In genomic region chr15:98629464-98629863, GRCm38 (mm10) we compare ENCODE assay signal across 19 mouse cellular contexts. TPM values are rescaled to one million over a fixed set of nuclear protein-coding genes. Genes with fewer than 3 reads are reported as not detected.
DNase-seq lines count a peak whose midpoint lies in the region; ATAC-seq and TF ChIP-seq lines count a peak whose summit lies in the region.
"Had no signal": no experiment of that assay in that cellular context is flagged by ENCODE, and none has a peak within 500 bp of the region (broad histone marks: within the 10 kb centered on the region; RNA-seq: fewer than 3 reads in every experiment).

No protein-coding gene starts in this region.

- H3K27ac ChIP-seq in heart, embryonic 14.5 days (replicated peaks in 1 of 2; ENCODE audit: control insufficient read depth in 1 of 2, insufficient read depth in 1 of 2, low read depth in 2 of 2, low read length in 2 of 2): no peak overlapping the region
- peak overlapping the region; percentile 73 for H3K27ac ChIP-seq in lung, embryonic 14.5 days (ENCODE audit: low read depth)
- H3K27ac ChIP-seq in embryonic facial prominence, embryonic 14.5 days (replicated peaks; ENCODE audit: low read depth, low read length): 0 out of 2 replicates have a peak overlapping the region, but pooled peaks have one; percentile 15
- no peak overlapping the region for H3K27ac ChIP-seq in limb, embryonic 13.5 days
- H3K27ac ChIP-seq: liver, embryonic 13.5 days had no signal

- no peak for TF ChIP-seq CTCF in lung, embryonic 14.5 days (IDR thresholded peaks at IDR 0.05; ENCODE audit: low read depth)
- no peak for TF ChIP-seq CTCF in lung, adult 2 months (IDR thresholded peaks at IDR 0.05; ENCODE audit: insufficient read depth, low read length)

- no peak overlapping the region for H3K4me3 ChIP-seq in heart, embryonic 14.5 days (ENCODE audit: control insufficient read depth in 1 of 2, insufficient read depth in 1 of 2, low read depth in 1 of 2, low read length in 2 of 2)
- no peak overlapping the region; the same call in 1 of the 2 replicates for H3K4me3 ChIP-seq in lung, embryonic 14.5 days (ENCODE audit: low read depth, low read length)
- H3K4me3 ChIP-seq in lung, adult 2 months (replicated peaks; ENCODE audit: extremely low read depth, low read depth, low read length): no peak overlapping the region
- H3K4me3 ChIP-seq in embryonic facial prominence, embryonic 14.5 days (ENCODE audit: low read depth, low read length): no peak overlapping the region
- no peak overlapping the region for H3K4me3 ChIP-seq in limb, embryonic 13.5 days
- H3K4me3 ChIP-seq: liver, embryonic 13.5 days had no signal

- peaks cover 44% of the 10 kb centered on the region for H3K27me3 ChIP-seq in heart, embryonic 14.5 days (ENCODE audit: control insufficient read depth, insufficient read depth, low read length)
- H3K27me3 ChIP-seq in lung, embryonic 14.5 days (ENCODE audit: insufficient read depth, low read length): peaks cover 21% of the 10 kb centered on the region
- peaks cover 29% of the 10 kb centered on the region; the same call in 1 of the 2 replicates for H3K27me3 ChIP-seq in embryonic facial prominence, embryonic 14.5 days (replicated peaks; ENCODE audit: control insufficient read depth, insufficient read depth, low read length)
- H3K27me3 ChIP-seq in limb, embryonic 13.5 days: peaks cover 49% of the 10 kb centered on the region

- DNase-seq in heart, adult 8-10 months (ENCODE audit: low spot score): no peak
- DNase-seq in lung, embryonic 14.5 days: peak; percentile 33
- no peak for DNase-seq in lung, adult 2 months
- no peak for DNase-seq in embryonic facial prominence, embryonic 14.5 days (ENCODE audit: low spot score)
- no peak for DNase-seq in thymus, postnatal 4 days
- no peak for DNase-seq in natural killer cell, adult 2 months (ENCODE audit: low spot score in 2 of 2)
- DNase-seq: cerebellum, adult 8-10 months; forebrain, postnatal 0 days; gastrocnemius, postnatal 36 days; kidney, adult 2 months; liver, embryonic 13.5 days; retina, postnatal 1 day; spleen, adult 18-20 months had no signal

- no peaks in the 10 kb centered on the region for H3K9me3 ChIP-seq in heart, embryonic 14.5 days (ENCODE audit: control insufficient read depth, low read length)
- H3K9me3 ChIP-seq in lung, embryonic 14.5 days (ENCODE audit: low read depth, low read length): no peaks in the 10 kb centered on the region
- no peaks in the 10 kb centered on the region for H3K9me3 ChIP-seq in embryonic facial prominence, embryonic 14.5 days (ENCODE audit: control insufficient read depth, low read length)
- H3K9me3 ChIP-seq in limb, embryonic 13.5 days: no peaks in the 10 kb centered on the region
- H3K9me3 ChIP-seq: liver, embryonic 13.5 days had no signal

- H3K36me3 ChIP-seq in heart, embryonic 14.5 days (ENCODE audit: control insufficient read depth, insufficient read depth, low read length): no peaks in the 10 kb centered on the region
- no peaks in the 10 kb centered on the region for H3K36me3 ChIP-seq in lung, embryonic 14.5 days (ENCODE audit: insufficient read depth)
- no peaks in the 10 kb centered on the region for H3K36me3 ChIP-seq in embryonic facial prominence, embryonic 14.5 days (ENCODE audit: control insufficient read depth, insufficient read depth, low read length)
- H3K36me3 ChIP-seq in limb, embryonic 13.5 days: no peaks in the 10 kb centered on the region
- H3K36me3 ChIP-seq: liver, embryonic 13.5 days had no signal

- H3K9ac ChIP-seq in heart, embryonic 14.5 days (ENCODE audit: low read length): peak overlapping the region; percentile 47; the same call in 1 of the 2 replicates
- no peak overlapping the region for H3K9ac ChIP-seq in lung, embryonic 14.5 days
- H3K9ac ChIP-seq in embryonic facial prominence, embryonic 14.5 days (ENCODE audit: low read depth, low read length): no peak overlapping the region
- H3K9ac ChIP-seq in limb, embryonic 13.5 days: no peak overlapping the region

- no peak for TF ChIP-seq POLR2A in lung, adult 2 months (IDR thresholded peaks at IDR 0.05; ENCODE audit: borderline replicate concordance, extremely low read depth, low read depth, low read length)

- WGBS in heart, embryonic 14.5 days: 21% methylated on average over 6 of the region's 6 CpGs
- WGBS in lung, embryonic 14.5 days: 34% methylated on average over 6 of the region's 6 CpGs
- 47% methylated on average over 6 of the region's 6 CpGs for WGBS in lung, adult 2 months
- 49% methylated on average over 6 of the region's 6 CpGs for WGBS in embryonic facial prominence, embryonic 14.5 days
- WGBS in limb, embryonic 13.5 days: 51% methylated on average over 6 of the region's 6 CpGs

- H3K4me2 ChIP-seq in heart, embryonic 14.5 days (ENCODE audit: low read length): peak overlapping the region; percentile 41; the same call in 1 of the 2 replicates
- H3K4me2 ChIP-seq in lung, embryonic 14.5 days: peak overlapping the region; percentile 54
- no peak overlapping the region for H3K4me2 ChIP-seq in embryonic facial prominence, embryonic 14.5 days (ENCODE audit: low read depth, low read length)
- H3K4me2 ChIP-seq in limb, embryonic 13.5 days (replicated peaks): peak overlapping the region; percentile 54; the same call in 1 of the 2 replicates

- no peak for ATAC-seq in heart, embryonic 14.5 days (ENCODE audit: insufficient number of reproducible peaks, insufficient read depth, low FRiP score, low read depth)
- no peak for ATAC-seq in lung, embryonic 14.5 days (ENCODE audit: insufficient read depth)
- no peak for ATAC-seq in embryonic facial prominence, embryonic 14.5 days (ENCODE audit: low read depth)
- no peak for ATAC-seq in limb, embryonic 13.5 days (ENCODE audit: low FRiP score, low read depth)

- H3K4me1 ChIP-seq in heart, embryonic 14.5 days (ENCODE audit: control insufficient read depth in 2 of 2, insufficient read depth in 2 of 2, low read length in 2 of 2): peaks cover 29 to 58% of the 10 kb centered on the region in 2 experiments
- H3K4me1 ChIP-seq in lung, embryonic 14.5 days (ENCODE audit: insufficient read depth): peaks cover 23% of the 10 kb centered on the region
- H3K4me1 ChIP-seq in lung, adult 2 months (ENCODE audit: control insufficient read depth, insufficient read depth, low read length): peaks cover 8% of the 10 kb centered on the region
- H3K4me1 ChIP-seq in embryonic facial prominence, embryonic 14.5 days (ENCODE audit: control insufficient read depth, insufficient read depth, low read length): peaks cover 28% of the 10 kb centered on the region
- H3K4me1 ChIP-seq in limb, embryonic 13.5 days: peaks cover 57% of the 10 kb centered on the region

RNA-seq across cellular contexts. Expression of gene Cacnb3, which starts 1.2 kb away (rescaled TPM):
- polyA plus RNA-seq in heart, embryonic 14.5 days (2014; fragmentation: Nextera tagmentation; extraction: Ambion mirVana): 6.1 and 6.6 TPM in 2 replicates
- 1 to 10 TPM; 2.0 to 2.8 (median 2.6) TPM for total RNA-seq in heart, adult 8-10 months (2022)
- polyA plus RNA-seq in lung, embryonic 14.5 days (2014; fragmentation: Nextera tagmentation; extraction: Ambion mirVana): 24.6 and 28.9 TPM in 2 replicates
- polyA plus RNA-seq in lung, adult 2 months (2012; rRNA removed): 34.1 and 37.1 TPM in 2 replicates
- 29.0 and 37.0 TPM in 2 replicates for polyA plus RNA-seq in embryonic facial prominence, embryonic 14.5 days (2014; fragmentation: Nextera tagmentation; extraction: Ambion mirVana)
- 43.7 and 48.2 TPM in 2 replicates for polyA plus RNA-seq in limb, embryonic 13.5 days (2015; fragmentation: Nextera tagmentation; extraction: Ambion mirVana)

RNA-seq across cellular contexts. Expression of gene Adcy6, which starts 19.6 kb away (rescaled TPM):
- 35.2 and 43.7 TPM in 2 replicates for polyA plus RNA-seq in heart, embryonic 14.5 days (2014; fragmentation: Nextera tagmentation; extraction: Ambion mirVana)
- 100 to 1,000 TPM; 136 to 213 (median 183) TPM for total RNA-seq in heart, adult 8-10 months (2022)
- 20.5 and 21.8 TPM in 2 replicates for polyA plus RNA-seq in lung, embryonic 14.5 days (2014; fragmentation: Nextera tagmentation; extraction: Ambion mirVana)
- 52.3 and 62.8 TPM in 2 replicates for polyA plus RNA-seq in lung, adult 2 months (2012; rRNA removed)
- polyA plus RNA-seq in embryonic facial prominence, embryonic 14.5 days (2014; fragmentation: Nextera tagmentation; extraction: Ambion mirVana): 14.9 and 18.8 TPM in 2 replicates
- 16.9 and 17.1 TPM in 2 replicates for polyA plus RNA-seq in limb, embryonic 13.5 days (2015; fragmentation: Nextera tagmentation; extraction: Ambion mirVana)

RNA-seq across cellular contexts. Expression of gene Ddx23, which starts 33.2 kb away (rescaled TPM):
- 16.9 and 18.2 TPM in 2 replicates for polyA plus RNA-seq in heart, embryonic 14.5 days (2014; fragmentation: Nextera tagmentation; extraction: Ambion mirVana)
- 10 to 100 TPM; 53.2 to 61.7 (median 56.4) TPM for total RNA-seq in heart, adult 8-10 months (2022)
- polyA plus RNA-seq in lung, embryonic 14.5 days (2014; fragmentation: Nextera tagmentation; extraction: Ambion mirVana): 27.2 and 28.7 TPM in 2 replicates
- polyA plus RNA-seq in lung, adult 2 months (2012; rRNA removed): 28.4 and 38.9 TPM in 2 replicates
- polyA plus RNA-seq in embryonic facial prominence, embryonic 14.5 days (2014; fragmentation: Nextera tagmentation; extraction: Ambion mirVana): 21.5 and 23.4 TPM in 2 replicates
- 34.5 and 35.5 TPM in 2 replicates for polyA plus RNA-seq in limb, embryonic 13.5 days (2015; fragmentation: Nextera tagmentation; extraction: Ambion mirVana)

RNA-seq across cellular contexts. Expression of gene Rnd1, which starts 47.8 kb away (rescaled TPM):
- polyA plus RNA-seq in heart, embryonic 14.5 days (2014; fragmentation: Nextera tagmentation; extraction: Ambion mirVana): 0.61 and 1.3 TPM in 2 replicates
- total RNA-seq in heart, adult 8-10 months (2022): 1 to 10 TPM in 3 of 4 experiments, under 1 TPM in 1; 1.00 to 2.1 (median 1.2) TPM
- polyA plus RNA-seq in lung, embryonic 14.5 days (2014; fragmentation: Nextera tagmentation; extraction: Ambion mirVana): 0.57 and 0.67 TPM in 2 replicates
- 19.6 and 23.6 TPM in 2 replicates for polyA plus RNA-seq in lung, adult 2 months (2012; rRNA removed)
- polyA plus RNA-seq in embryonic facial prominence, embryonic 14.5 days (2014; fragmentation: Nextera tagmentation; extraction: Ambion mirVana): 0.42 TPM in 2 replicates
- 0.87 and 1.1 TPM in 2 replicates for polyA plus RNA-seq in limb, embryonic 13.5 days (2015; fragmentation: Nextera tagmentation; extraction: Ambion mirVana)

RNA-seq across cellular contexts. Expression of gene 4930415O20Rik, which starts 58.7 kb away (rescaled TPM):
- 0.53 and 0.66 TPM in 2 replicates for polyA plus RNA-seq in heart, embryonic 14.5 days (2014; fragmentation: Nextera tagmentation; extraction: Ambion mirVana)
- 1 to 10 TPM; 1.6 to 4.2 (median 2.3) TPM for total RNA-seq in heart, adult 8-10 months (2022)
- 0.50 TPM in 1 of 2 replicates, not detected in the other for polyA plus RNA-seq in lung, embryonic 14.5 days (2014; fragmentation: Nextera tagmentation; extraction: Ambion mirVana)
- not detected in 2 replicates for polyA plus RNA-seq in lung, adult 2 months (2012; rRNA removed)
- not detected in 2 replicates for polyA plus RNA-seq in embryonic facial prominence, embryonic 14.5 days (2014; fragmentation: Nextera tagmentation; extraction: Ambion mirVana)
- not detected in 2 replicates for polyA plus RNA-seq in limb, embryonic 13.5 days (2015; fragmentation: Nextera tagmentation; extraction: Ambion mirVana)
- total RNA-seq: forebrain, postnatal 0 days; layer of hippocampus, adult 8-10 months; left cerebral cortex, postnatal 10 days had no signal
- polyA plus RNA-seq: brain, embryonic 14.5 days; liver, embryonic 13.5 days; neural tube, embryonic 11.5 days had no signal

Comparison
In these comparisons a context has a peak if more than half of its experiments do, and no peak if none do; other contexts are left out.
1. H3K27ac ChIP-seq: peak in lung, embryonic 14.5 days (single experiment) and embryonic facial prominence, embryonic 14.5 days (single experiment); none in heart, embryonic 14.5 days (0 of 2) and limb, embryonic 13.5 days (single experiment).